Mouse (Mus musculus): ENCODE data around the gene Nt5c.
"Not testable (repeated sequence)": the region's sequence is repeated elsewhere in the genome, so short reads cannot be mapped to it uniquely, and the experiment has no call there.

Nt5c gene

GRCm38 (mm10) chr11:115463397-115463796 lies 28.3 kb downstream of the Nt5c start:
- DNase-seq: no peak

- no peak for DNase-seq
Observed at GRCm38 (mm10) chr11:115462243-115462891, 29.3 kb downstream of the Nt5c start, which contains the start of gene Slc16a5. TSS of gene Slc16a5 (plus strand) at chr11:115462474.

- DNase-seq: no peak
Observed at GRCm38 (mm10) chr11:115461846-115462242, 29.8 kb downstream of the Nt5c start.

GRCm38 (mm10) chr11:115460976-115461375 lies 30.7 kb downstream of the Nt5c start:
- no peak for DNase-seq

GRCm38 (mm10) chr11:115457405-115457804 lies 34.3 kb downstream of the Nt5c start:
- no peak for DNase-seq

GRCm38 (mm10) chr11:115456182-115456581 lies 35.5 kb downstream of the Nt5c start:
- DNase-seq: no peak

GRCm38 (mm10) chr11:115455619-115456018 lies 36.0 kb downstream of the Nt5c start:
- DNase-seq: no peak

- DNase-seq: not testable (repeated sequence)
Observed at GRCm38 (mm10) chr11:115454822-115455221, 36.8 kb downstream of the Nt5c start.

- no peak for DNase-seq
Observed at GRCm38 (mm10) chr11:115453306-115453705, 38.4 kb downstream of the Nt5c start.

GRCm38 (mm10) chr11:115452281-115452860 lies 39.3 kb downstream of the Nt5c start:
- no peak for DNase-seq

- DNase-seq: no peak
Observed at GRCm38 (mm10) chr11:115451781-115452241, 39.9 kb downstream of the Nt5c start.

GRCm38 (mm10) chr11:115450176-115450575 lies 41.5 kb downstream of the Nt5c start:
- no peak for DNase-seq

GRCm38 (mm10) chr11:115448998-115449397 lies 42.7 kb downstream of the Nt5c start:
- DNase-seq: no peak

GRCm38 (mm10) chr11:115448075-115448474 lies 43.6 kb downstream of the Nt5c start:
- DNase-seq: no peak

- DNase-seq: no peak
Observed at GRCm38 (mm10) chr11:115447321-115447885, 44.3 kb downstream of the Nt5c start.

GRCm38 (mm10) chr11:115446906-115447305 lies 44.8 kb downstream of the Nt5c start:
- DNase-seq: no peak

- no peak for DNase-seq
Observed at GRCm38 (mm10) chr11:115441417-115441816, 50.2 kb downstream of the Nt5c start.

Data from cerebellum, adult 8-10 months (tissue).